Mouse (Mus musculus) monocyte, adult 2 months (primary cell): ENCODE measurements around the gene Sobp.

Experiments used
- DNase-seq, 2 experiments: peaks; one replicate each; pipeline ENCODE4 v3.0.0; 2022; ENCODE audit warnings: low spot score in 2 of 2, low read depth in 1 of 2

The Sobp gene

DNA sequence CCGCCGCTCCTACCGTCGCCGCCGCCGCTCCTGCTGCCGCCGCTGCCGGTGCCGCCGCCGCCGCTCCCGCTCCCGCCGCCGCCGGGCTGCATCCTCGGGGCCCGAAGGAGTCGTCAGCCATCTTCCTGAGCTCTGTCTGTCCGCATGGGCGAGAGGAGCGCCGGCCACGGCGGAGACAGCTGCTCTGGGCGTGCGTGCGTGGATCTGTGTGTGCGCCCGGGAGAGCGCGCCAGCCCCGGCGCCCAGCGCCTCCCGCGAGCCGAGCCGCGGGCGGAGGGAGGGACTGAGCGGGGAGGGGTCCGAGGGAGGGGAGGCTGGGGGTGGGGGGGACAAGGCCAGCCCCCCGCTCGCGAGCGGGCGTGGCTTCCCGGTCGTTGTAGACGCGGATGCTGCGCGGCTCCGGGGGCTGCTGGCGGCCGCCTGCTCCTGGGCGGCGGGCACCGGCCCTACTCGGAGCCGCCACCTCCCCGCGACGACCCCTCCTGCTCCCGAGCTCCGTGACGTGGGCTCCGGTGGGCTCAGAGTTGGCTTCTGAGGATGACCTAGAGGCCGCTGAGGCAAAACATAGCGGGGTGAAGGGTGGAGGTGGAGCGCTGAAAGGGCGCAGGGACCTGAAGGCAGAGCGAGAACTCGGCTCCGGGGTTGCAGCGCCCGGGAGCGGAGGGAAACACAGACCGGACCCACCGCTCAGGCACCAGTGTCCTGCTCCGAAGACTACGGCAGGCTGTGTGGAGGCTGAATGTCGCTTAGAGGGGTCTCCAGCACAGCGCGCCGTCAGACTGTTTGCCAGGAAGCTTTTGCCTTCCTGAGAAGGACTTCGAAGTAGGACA is at the start of gene Sobp, which contains the start of gene 9030612E09Rik:
Gene Sobp (minus strand): TSS at position 205 of the 830 bp plus-strand sequence.
Gene 9030612E09Rik (plus strand): TSS at position 379 of the 830 bp plus-strand sequence.
- no peak for DNase-seq

DNA sequence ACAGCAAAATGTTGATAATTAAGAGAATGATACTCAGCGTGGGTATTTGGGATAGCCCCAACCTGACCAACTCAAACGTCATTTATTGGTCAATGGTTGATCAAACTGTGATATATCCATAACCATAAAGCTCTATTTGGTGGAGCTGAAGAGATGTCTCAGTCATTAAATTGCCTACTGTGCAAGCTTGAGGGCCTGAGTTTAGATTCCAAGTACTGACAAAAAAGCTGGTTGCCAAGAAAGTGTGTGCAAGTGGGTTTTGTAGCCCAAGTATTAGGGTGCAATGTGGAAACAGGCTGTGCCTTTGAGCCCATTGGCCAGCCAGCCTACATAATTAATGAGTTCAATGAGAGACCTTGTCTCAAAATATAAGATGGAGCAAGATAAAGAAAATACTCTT is 49.1 kb upstream of the Sobp start:
- no peak for DNase-seq

DNA sequence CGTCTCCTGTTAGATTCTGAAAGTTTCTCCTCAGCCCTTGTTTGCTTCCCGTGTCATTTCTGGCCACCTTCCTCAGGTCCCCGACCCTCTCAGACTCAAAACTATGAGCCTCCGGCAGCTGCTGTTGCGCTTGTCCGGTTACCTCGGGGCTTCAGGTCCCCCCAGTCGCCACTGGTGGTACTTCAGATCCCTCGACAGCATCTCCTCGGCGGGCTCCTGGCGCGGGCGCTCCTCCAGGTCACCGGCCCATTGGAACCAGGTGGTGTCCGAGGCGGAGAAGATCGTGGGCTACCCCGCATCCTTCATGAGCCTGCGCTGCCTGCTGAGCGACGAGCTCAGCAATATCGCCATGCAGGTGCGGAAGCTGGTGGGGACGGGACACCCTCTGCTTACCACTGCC is 47.3 kb upstream of the Sobp start:
- DNase-seq = no peak

DNA sequence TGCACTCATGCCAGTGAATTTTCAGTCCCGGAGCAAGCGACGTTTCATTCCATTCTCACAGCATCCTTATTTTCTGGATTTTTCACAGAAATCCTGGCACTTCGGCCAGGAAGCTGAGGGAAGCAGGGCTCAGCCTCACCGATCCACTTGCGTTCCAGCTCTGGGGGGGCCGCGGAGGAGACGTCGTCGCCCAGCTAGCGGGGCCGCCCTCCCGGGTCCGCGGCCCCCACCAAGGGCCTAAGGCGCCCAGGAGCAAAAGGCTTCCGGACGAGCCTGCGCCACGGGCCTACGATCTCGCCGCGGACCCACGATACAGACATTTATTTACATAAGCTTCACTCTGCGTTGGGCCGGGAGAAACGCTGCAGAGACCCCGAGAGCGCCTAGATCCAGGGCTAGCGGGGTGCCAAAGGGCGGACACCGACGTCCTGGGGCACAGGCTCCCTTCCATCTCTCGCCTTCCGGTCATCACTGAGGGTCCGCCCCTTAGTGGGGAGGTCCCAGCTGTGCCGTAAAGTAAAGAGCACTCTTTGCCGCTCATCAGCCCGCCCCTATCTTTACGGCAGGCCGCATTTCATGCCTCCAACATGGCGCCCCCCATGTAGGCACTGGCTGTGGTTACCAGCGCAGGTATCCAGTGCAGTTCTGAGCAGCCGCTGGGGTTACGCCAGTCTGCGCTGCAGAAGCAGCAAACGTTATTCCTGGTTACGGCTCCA is 46.7 kb upstream of the Sobp start, which contains the start of gene Pdss2:
Gene Pdss2 (plus strand): TSS at position 577 of the 716 bp plus-strand sequence.
- DNase-seq = peak; percentile 77 to 89

DNA sequence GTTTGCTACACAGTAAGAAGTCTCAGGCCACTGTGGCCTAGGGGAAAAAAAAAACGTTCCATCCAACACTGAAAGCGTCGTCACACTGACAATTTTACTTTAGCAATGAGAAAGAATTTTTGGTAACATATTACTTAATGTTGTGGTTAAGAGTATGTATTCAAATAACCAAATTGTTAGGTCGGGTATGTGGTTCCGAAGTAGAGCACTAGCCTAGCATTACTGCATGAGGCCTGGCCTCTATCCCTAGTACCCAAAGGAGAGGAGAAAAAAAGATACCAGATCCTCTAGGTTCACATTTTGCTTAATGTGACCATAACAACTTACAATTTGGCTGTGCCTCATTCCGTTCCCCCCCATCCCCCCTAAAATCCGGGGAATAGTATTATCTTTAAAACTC is 46.1 kb upstream of the Sobp start:
- DNase-seq = no peak

DNA sequence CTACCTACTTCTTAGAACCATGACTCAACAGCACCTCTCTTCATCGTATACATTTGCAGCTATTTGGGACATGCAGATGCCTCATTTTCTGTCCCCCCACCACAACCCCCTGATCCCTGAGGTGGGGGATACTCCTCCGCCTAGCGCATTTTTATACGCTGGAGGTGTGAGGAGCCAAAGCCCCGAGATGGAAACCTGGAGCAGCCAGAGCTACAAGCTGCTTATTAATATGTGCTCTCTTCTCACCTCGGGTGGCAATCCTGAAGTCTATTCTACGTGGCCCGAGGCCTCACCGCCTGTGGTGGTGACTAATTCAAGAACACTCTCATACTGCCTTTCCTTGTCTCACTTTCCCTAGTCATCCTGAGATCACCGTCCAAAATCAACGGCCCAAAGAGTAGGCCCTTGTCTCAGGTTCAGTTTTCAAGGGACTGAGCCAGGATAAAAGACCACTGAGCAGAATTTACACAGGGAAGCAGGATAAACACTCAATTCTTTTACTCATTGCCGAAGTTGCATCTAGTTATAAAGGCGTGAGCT is 43.1 kb upstream of the Sobp start:
- no peak for DNase-seq

DNA sequence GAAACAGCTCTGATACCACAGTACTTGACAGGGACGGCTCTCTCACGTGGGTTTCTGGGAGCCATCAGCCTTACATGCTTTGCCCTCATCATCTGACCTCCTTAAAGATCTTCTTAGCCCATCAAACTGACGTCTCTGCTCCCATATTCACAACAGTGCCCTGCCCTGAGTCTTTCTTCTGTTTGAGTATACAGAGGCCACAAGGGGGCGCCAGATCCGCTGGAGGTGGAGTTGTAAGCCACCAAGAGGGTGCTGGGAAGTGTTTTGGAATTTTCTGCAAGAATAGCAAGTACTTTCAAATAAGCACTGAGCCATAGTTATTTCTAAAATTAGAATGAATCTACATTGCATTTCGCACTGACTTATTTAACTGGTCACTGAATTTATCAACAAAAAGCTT is 37.5 kb upstream of the Sobp start:
- DNase-seq = peak in 1 of 2 experiments; percentile 19

DNA sequence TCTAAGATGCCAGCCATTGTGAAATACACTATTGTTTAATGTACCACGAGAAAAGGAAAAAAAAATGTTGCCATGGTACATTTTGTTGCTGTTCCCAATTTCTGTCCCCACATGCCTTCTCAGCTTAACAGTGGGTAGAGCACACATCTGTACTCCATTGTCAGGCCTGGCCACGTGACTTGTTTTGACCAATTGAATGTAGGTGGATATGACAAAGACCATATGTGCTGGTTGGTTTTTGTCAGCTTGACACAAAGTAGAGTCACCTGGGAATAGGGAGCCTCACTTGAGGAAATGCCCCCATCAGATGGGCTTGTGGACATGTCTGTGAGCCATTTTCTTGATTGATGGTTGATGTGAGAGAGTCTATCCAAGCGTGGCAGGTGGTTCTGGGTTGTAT is 29.5 kb upstream of the Sobp start:
- no peak for DNase-seq

DNA sequence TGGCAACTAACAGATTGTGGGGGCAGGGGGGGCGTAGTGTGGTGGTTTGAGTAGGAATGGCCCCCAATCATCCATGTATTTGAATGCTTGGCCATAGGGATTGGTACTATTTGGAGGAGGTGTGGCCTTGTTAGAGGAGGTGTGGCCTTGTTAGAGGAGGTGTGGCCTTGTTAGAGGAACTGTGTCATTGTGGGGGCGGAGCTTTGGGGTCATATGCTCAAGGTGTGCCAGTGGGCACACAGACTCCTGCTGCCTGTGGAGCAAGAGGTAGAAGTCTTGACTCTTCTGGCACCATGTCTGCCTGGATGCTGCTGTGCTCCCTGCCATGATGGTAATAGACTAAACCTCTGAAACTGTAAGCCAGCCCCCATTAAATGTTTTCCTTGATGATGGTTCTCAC is 25.9 kb upstream of the Sobp start:
- DNase-seq = no peak

DNA sequence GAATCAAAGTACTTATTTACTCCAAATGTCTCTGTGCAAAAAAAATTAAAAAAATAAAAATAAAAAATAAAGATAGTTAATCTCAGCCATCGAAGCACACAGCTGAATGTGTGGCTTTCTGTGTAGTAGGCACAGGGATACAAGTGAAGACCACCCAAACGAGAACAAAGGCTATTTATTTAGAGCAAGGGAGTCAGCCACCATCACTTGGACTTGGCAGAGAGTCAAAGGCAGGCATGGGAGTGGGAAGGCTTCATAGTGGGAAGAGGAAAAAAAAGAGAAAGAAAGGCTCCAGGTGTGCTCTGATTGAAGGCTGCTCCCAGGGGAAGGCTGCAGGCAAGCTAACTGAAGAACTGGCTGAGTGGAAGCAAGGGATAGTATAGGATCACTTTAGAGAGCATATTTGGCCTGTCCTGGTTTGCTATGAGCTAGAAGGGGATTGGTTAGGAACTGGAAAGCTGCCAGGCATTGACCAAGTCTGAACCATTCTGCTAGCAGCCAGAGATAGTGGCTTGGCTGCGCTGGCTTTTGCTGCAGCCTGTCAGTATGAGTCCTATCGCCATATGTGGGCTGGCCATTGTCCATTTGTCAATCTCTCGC is 6.1 kb upstream of the Sobp start:
- no peak for DNase-seq

DNA sequence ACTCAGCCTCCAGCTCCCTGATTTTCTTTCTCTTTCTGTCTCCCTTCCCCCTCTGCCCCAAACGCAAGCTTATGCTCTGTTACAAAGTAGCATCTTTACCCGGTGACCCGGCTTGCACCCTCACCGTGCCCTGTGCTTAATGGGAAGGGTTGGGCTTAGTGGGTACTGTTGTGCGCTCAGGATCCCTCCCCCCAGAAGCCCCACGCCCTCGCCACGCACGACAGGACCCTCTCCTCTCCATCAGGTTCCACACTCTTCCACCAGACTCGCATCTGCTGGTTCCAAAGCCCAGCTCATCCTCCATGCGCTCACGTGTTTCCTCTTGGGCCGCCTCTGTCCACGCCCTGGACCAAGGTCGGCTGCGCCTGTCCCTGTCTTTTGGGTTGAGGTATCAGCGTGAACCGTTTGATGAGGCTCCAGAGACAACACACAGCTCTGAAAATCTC is 849 bp upstream of the Sobp start:
- DNase-seq = no peak

DNA sequence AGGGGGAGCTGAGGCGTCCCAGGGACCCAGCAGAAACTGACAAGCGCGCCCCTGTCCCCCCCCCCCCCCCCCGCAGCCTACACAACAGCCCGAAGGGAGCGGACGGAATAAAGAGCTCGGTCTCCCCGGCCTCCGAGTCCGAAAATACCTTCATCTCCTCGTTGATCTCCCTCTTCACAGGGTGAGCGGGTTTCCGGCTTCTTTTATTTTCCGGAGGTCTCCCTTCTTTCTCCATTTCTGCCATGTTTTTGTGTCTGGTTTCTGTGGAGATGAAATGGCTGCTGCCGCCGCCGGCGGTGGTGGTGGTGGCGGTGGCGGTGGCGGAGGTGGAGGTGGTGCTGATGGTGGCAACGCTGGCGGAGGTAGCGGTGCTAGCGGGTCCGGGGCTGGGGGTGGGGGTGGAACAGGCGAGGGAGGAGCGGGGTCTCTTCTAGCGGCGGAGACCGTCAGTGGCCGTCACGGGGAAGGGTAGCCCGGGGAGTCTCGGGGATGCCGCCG is 453 bp downstream of the Sobp start:
- no peak for DNase-seq

DNA sequence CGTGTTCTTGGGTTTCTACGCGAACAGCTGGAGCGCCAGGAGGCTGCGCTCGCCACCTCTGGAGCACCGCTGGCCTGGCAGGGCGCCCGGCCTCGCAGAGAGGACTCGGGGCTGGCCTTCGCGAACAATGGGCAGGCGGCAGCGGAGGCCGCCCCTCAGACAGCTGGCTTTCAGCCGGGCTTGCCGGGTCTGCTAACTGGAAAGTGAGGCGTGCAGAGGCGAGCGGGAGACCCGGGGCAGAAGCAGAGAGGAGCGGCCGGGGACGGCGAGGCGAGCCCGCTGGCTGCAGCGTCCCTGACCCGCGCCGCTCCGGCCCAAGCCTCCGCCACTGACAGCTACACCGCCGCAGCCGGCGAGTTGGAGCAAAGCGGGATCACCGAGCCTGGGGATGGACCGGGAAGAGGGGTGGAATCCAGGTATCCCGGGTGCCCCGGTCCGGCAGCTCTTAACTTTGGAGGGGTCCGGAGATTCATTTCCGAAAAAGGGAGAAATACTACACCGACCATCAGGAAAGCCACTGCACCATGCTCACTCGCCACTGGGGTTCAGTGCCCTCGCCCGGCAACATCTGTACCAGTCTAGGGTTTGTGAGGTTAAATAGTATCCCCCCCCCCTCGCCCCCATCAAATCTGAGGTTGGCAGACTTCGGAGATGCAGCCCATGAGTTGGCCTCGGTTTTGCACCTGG is 1.0 kb downstream of the Sobp start:
- no peak for DNase-seq

DNA sequence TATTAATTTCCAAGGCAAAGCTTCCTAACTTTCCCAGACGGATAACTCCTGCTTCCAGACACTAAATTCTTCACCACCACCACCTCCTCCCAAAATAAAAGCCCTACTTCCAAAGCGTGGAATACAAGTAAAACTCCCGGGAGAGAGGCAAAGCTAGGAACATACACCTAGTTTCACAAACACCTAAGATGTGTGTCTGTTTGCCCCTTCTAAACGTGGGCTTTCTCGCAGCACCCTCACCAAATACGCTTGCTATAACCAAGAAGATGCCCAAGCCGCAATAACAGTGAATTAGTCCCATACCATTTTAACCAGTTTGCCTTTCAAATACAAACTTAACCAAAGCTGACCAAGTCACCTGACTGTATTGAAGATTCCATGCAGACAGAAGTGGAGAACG is 1.8 kb downstream of the Sobp start:
- DNase-seq = no peak

DNA sequence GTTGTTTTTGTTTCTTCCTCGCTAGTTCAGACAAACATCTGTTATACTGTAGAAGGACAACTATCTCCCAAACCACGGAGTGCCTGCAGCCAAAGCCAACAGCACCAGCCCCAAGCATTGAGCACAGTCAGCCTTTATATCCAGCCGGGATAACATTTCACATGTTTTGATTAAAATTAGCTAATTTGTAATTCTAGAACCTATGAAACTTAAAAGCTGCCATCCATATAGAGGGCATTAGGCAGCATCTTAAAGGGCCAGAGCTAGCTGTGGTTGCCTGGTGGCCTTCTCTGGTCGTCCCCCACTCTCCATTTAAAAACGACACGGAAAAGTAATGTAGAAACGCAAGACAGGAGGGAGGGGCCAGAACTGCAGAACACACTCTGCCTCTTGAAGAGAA is 2.3 kb downstream of the Sobp start:
- DNase-seq = no peak

DNA sequence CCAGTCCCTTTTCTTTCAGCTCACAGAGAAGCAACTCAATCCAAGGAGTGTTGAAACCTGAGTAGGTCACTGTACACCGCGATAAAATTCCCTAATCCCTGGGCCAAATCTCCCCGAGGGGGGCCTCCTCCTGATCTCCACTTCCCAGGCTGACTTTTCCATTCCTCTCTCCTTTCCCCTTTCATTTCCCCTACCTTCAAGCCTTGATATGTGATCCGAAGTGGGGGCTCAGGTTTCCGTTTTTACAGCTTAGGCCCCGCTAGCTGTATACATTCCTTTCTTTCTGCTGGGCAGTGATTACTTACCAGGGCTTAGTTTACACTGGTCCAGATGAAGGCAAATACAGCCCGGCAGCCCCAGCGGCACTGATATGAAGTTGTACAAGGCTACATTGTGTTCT is 3.2 kb downstream of the Sobp start:
- no peak for DNase-seq

DNA sequence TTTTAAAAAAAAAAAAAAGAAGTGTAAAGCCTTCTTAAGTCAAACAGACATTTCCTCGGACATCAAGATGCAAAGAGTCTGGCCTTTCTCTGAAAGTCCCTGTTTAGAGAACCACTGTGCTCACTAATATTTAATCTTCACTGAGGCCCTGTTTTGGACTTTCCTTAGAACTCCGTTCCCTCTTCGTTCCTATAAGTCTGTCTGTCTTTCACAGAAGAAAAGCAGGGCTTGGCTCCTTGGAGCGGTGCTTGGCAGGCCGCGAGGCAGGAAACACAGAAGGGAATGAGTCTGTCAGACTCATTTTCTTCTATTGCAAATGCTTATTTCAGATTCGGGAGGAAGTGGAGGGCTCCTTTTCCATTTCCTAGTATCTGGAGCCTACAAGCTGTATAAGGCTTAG is 5.5 kb downstream of the Sobp start:
- DNase-seq = no peak

DNA sequence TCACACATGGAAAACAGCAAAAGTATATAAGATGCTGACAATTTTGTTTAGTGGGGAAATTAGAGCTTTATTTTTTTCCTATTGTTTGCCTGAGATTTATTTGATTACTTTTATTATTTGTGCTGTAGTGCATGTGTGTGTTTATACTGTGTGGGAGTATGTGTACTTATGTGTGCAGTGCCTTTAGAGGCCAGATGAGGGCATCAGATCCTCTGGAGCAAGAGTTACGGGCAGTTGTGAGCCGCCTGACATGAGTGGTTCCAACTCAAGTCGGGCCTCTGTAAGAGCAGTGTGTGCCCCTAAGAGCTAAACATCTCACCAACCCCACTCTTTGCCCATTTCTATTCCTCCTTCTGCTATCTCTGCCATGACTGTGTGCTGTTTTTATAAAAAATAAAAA is 7.5 kb downstream of the Sobp start:
- DNase-seq = no peak

DNA sequence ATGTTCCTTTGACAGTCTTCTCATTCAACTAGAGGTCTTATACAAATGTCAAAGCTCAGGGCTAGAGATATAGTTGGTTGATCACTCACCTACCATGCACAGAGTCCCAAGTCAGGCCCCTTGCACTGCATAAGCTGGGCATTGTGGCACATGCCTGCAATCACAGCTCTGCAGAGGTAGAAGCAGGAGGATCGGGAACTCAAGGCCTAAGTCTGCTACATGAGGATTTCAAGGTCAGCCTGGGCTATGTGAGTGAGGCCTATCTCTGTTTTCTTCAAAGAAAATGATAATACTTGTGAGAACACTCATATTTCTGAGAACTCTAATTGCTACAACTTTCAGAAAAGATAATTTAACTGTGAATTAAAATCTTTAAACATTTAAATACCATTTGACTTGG is 8.2 kb downstream of the Sobp start:
- no peak for DNase-seq

DNA sequence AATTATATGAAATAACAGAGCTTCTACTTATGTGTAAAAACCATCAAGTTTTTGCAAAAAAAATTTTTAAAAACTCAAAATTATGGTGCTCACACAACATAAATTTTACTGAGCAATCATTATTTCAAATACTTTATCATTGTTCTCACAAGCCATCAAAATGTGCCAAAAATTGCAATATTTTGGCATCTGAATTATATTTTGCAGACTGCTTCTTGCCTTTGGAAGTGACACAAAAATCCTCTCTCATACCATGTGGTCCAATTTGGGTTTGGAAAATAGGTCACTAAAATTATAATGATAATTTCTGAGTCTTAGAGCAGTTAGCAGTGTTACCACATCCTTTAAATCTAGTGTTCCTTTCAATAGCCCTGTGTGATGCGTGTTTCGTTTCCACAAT is 9.9 kb downstream of the Sobp start:
- DNase-seq = no peak

DNA sequence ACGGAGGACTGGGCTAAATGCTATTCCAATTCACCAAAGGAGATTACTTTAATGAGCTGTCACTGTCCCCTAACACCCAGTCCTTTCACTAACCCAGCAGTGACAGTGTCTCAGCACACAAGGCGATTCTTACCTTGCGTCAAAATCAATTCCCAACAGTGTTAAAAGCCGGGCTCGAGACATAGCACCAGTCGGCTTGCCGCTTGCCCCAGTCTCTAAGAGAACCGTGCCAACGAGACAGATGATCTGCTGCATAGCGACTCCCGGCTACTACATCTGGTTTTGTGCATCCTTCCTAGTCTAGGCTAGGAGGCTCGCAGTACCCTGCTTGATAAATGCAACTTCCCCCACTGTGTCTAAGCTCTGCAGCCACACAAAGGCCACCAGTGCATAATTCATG is 12.0 kb downstream of the Sobp start:
- no peak for DNase-seq
